Mouse (Mus musculus) thymus, adult 2 months (tissue): ENCODE results near the gene Fam124b. TPM values are rescaled to one million over a fixed set of nuclear protein-coding genes. Genes with fewer than 3 reads are reported as not detected.
A peak's percentile ranks its signal among the peaks of the same experiment; 100 is the strongest.

Source experiments
- DNase-seq: peaks from one replicate; pipeline ENCODE4 v3.0.0; 2021
- H3K27ac ChIP-seq: fragments of 200-500 bp; 2 replicates; pipeline ENCODE4 v1.5.1; 2012; ENCODE audit warnings: low read length, control low read depth; ENCODE audit not compliant: control insufficient read depth, insufficient read depth
- H3K27me3 ChIP-seq: fragments of 200-500 bp; 2 replicates; pipeline ENCODE4 v1.6.1; 2012; ENCODE audit warnings: mild to moderate bottlenecking, low read length, moderate library complexity, mixed read lengths; ENCODE audit not compliant: control insufficient read depth, insufficient read depth
- H3K36me3 ChIP-seq: fragments of 200-500 bp; 2 replicates; pipeline ENCODE4 v1.6.1; 2012; ENCODE audit warnings: mild to moderate bottlenecking, low read length, moderate library complexity; ENCODE audit not compliant: control insufficient read depth, insufficient read depth
- H3K4me1 ChIP-seq: fragments of 200-500 bp; replicated peaks from 2 replicates; pipeline ENCODE4 v1.6.1; 2012; ENCODE audit warnings: low read length; ENCODE audit not compliant: control insufficient read depth, insufficient read depth
- H3K4me3 ChIP-seq: fragments of 200-500 bp; 2 replicates; pipeline ENCODE4 v1.5.1; 2012; ENCODE audit warnings: mild to moderate bottlenecking, low read length, control low read depth, moderate library complexity; ENCODE audit not compliant: control insufficient read depth, insufficient read depth
- CTCF ChIP-seq: fragments of 200-500 bp; IDR thresholded peaks from 2 replicates; pipeline ENCODE4 v1.5.1; 2012; ENCODE audit warnings: mild to moderate bottlenecking, control low read depth, low read length, moderate library complexity, borderline replicate concordance; ENCODE audit not compliant: control insufficient read depth, poor library complexity, insufficient read depth; ENCODE audit errors: extremely low read depth
- POLR2A ChIP-seq: fragments of 200-500 bp; IDR thresholded peaks from 2 replicates; pipeline ENCODE4 v1.6.1; 2012; ENCODE audit warnings: mild to moderate bottlenecking, low read length, control low read depth, moderate library complexity; ENCODE audit not compliant: control insufficient read depth, poor library complexity, insufficient read depth; ENCODE audit errors: extremely low read depth
- WGBS: fragments of 180-500 bp; shearing (Covaris S2); methylation state at CpG from one replicate; pipeline ENCODE4 v1.1.7; 2018; 5-methylcytosine and 5-hydroxymethylcytosine counted together
- polyA plus RNA-seq: library from polyadenylated mRNA; depleted of rRNA; stranded (reverse); fragments of >200 nt; gene quantifications from 2 replicates; pipeline ENCODE4 v1.2.3, GENCODE M21; 2012; rRNA removed

The Fam124b gene
- polyA plus RNA-seq, 1 experiment = 0.39 TPM

- TF ChIP-seq POLR2A = no peak
- no peak for TF ChIP-seq CTCF
- DNase-seq = no peak
- Histone ChIP-seq H3K27me3 (no peaks in the 10 kb centered on the region), H3K36me3 (no peaks in the 10 kb centered on the region), H3K27ac (no peak overlapping the region), H3K4me3 (no peak overlapping the region), H3K4me1 (no peaks in the 10 kb centered on the region)
- WGBS = 91% methylated on average over 6 of the region's 6 CpGs
Measured at GRCm38 (mm10) chr1:80162943-80163342, 55.3 kb downstream of the Fam124b start.

- no peaks in the 10 kb centered on the region for H3K36me3 ChIP-seq
- TF ChIP-seq POLR2A = no peak
- no peak for TF ChIP-seq CTCF
- H3K27me3 ChIP-seq = no peaks in the 10 kb centered on the region
- DNase-seq = no peak
- H3K27ac ChIP-seq = no peak overlapping the region
- H3K4me3 ChIP-seq = no peak overlapping the region
- H3K4me1 ChIP-seq = no peaks in the 10 kb centered on the region
Measured at GRCm38 (mm10) chr1:80159586-80159985, 58.7 kb downstream of the Fam124b start.

GRCm38 (mm10) chr1:80154902-80155301 lies 63.4 kb downstream of the Fam124b start:
- no peak for TF ChIP-seq POLR2A
- TF ChIP-seq CTCF = no peak
- Histone ChIP-seq H3K27me3 (no peaks in the 10 kb centered on the region), H3K4me1 (no peaks in the 10 kb centered on the region), H3K36me3 (no peaks in the 10 kb centered on the region), H3K4me3 (no peak overlapping the region), H3K27ac (no peak overlapping the region)
- DNase-seq = no peak
- 93% methylated on average over 1 of the region's 1 CpGs for WGBS

- Histone ChIP-seq H3K27me3 (no peaks in the 10 kb centered on the region), H3K4me3 (no peak overlapping the region), H3K36me3 (no peaks in the 10 kb centered on the region), H3K4me1 (no peaks in the 10 kb centered on the region), H3K27ac (no peak overlapping the region)
- 77% methylated on average over 7 of the region's 7 CpGs for WGBS
- peak; percentile 2 for DNase-seq
- TF ChIP-seq CTCF (no peak), POLR2A (no peak)
Measured at GRCm38 (mm10) chr1:80153125-80153716, 65.1 kb downstream of the Fam124b start.

GRCm38 (mm10) chr1:80150681-80151080 lies 67.6 kb downstream of the Fam124b start:
- DNase-seq = no peak
- Histone ChIP-seq H3K27me3 (no peaks in the 10 kb centered on the region), H3K36me3 (no peaks in the 10 kb centered on the region), H3K27ac (no peak overlapping the region), H3K4me3 (no peak overlapping the region), H3K4me1 (no peaks in the 10 kb centered on the region)
- TF ChIP-seq CTCF (no peak), POLR2A (no peak)

Other genes with a start within 250 kb of the Fam124b start
- gene Cul3, start 122.0 kb upstream of the Fam124b start, polyA plus RNA-seq = 15.3 and 16.3 TPM in 2 replicates
- not detected in 2 replicates for gene Gm45261, start 243.0 kb upstream of the Fam124b start, polyA plus RNA-seq